Mouse (Mus musculus): ENCODE data around the gene Bcam.
"Not testable (repeated sequence)": the region's sequence is repeated elsewhere in the genome, so short reads cannot be mapped to it uniquely, and the experiment has no call there.

Bcam gene
- long read RNA-seq, experiment 1, transcript Bcam-201 (15 exons, 2,429 nt), result major isoform, 20 of 29 reads
- long read RNA-seq, experiment 1, partial matches to known transcripts, result 3 of 29 reads
- long read RNA-seq, experiment 1, other reads (novel, unspliced or antisense), result 5 of 29 reads
- long read RNA-seq, experiment 2, transcript Bcam-201 (15 exons, 2,429 nt), result major isoform, 26 of 38 reads
- long read RNA-seq, experiment 2, partial matches to known transcripts, result 5 of 38 reads
- long read RNA-seq, experiment 2, other reads (novel, unspliced or antisense), result 5 of 38 reads

- intact Hi-C loops (cut with DNase I), result no loop called here
Observed at GRCm38 (mm10) chr7:19770984-19771391, at the start of gene Bcam. Gene Bcam (minus strand): TSS chr7:19771016.

DNA sequence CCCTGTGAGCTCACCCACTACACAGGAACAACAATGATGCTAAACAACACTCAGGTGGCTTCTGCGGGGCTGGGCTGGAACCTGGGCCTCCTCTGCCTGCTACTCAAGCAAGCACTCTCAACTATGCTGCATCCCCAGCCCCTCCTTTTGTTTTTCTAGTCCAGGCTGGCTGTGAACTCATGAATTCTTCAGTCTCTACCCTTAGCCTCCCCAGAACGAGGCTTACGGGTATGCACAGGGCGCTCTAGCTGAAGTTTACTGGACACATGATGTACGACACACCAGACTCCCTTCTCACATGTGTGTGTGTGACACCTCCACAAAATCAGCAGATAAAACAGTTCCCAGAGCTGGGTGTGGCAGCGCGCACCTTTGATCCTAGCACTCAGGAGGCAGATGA is 48.1 kb upstream of the Bcam start:
- intact Hi-C loops (cut with DNase I), result no loop called here

- intact Hi-C loops (cut with DNase I), result no loop called here
Observed at GRCm38 (mm10) chr7:19818440-19818839, 47.6 kb upstream of the Bcam start.

GRCm38 (mm10) chr7:19817382-19818105 is 46.7 kb upstream of the Bcam start:
- intact Hi-C loops (cut with DNase I), result no loop called here

DNA sequence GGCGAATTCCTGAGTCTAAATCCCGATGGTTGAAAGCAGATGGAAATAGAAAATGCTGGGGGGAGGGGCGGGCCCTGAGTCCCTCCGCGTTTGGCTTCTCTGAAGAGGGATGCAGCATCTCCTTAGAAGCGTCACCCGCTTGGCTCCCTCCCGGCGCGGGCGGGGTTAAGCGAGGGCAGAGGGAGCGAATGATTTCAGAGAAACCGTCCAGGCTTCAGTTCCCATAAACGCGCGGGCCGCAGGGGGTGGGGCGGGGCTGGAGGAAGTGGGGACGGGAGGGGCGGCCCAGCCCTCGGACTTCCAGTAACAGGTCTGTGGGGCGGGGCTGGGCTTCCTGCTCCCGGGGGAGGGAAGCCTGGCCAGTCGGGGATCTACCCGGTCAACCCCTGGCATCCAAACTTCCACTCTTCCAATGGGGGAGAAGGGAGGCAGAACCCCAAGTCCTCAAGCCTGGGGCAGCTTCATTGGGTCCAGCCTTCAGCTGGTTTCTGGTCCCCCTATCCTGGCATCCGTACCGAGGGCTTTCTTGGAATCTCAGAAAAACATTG is 45.5 kb upstream of the Bcam start:
- intact Hi-C loops (cut with DNase I), result no loop called here

GRCm38 (mm10) chr7:19815296-19816223 is 44.7 kb upstream of the Bcam start:
- intact Hi-C loops (cut with DNase I), result no loop called here

- intact Hi-C loops (cut with DNase I), result no loop called here
Observed at GRCm38 (mm10) chr7:19813579-19814122, 42.8 kb upstream of the Bcam start.

- intact Hi-C loops (cut with DNase I), result no loop called here
Observed at GRCm38 (mm10) chr7:19813161-19813560, 42.3 kb upstream of the Bcam start.

DNA sequence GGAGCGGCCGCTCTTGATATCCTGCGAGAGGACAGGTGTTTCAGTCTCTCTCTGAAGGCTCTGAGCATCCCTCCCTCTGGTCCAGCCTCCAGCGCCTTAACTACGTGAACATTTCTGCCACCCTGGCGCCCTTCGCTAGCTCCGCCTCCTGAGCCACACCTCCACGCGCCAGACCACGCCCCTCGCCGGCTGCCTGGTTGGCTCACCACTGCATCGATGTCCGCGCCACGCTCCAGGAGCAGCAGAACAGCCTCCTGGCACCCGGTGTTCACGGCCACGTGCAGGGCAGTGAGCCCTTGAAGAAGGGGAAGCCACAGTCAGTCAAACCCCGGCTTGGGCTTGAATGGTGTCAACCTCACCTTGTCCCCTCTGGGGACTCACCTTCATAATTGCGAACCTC is 40.3 kb upstream of the Bcam start:
- intact Hi-C loops (cut with DNase I), result no loop called here

DNA sequence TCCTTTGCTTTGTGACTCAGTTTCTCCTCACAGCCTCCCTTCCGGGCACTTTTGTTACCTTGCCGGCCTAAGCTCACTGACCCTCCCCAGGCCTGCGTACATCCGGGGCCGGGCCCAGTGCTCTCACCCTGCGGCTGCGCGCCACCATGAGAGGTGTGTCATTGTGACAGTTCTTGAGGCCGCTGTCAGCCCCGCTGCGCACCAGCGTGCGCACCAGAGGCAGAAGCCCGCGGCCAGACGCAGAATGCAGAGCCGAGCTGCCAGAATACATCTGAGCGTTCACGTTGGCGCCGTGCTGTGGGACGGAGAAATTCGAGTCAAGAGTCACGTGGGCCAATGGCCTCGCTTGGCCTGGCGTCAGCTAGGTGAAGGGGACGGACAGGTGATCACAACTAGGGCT is 38.6 kb upstream of the Bcam start:
- intact Hi-C loops (cut with DNase I), result no loop called here

- intact Hi-C loops (cut with DNase I), result no loop called here
Observed at GRCm38 (mm10) chr7:19806356-19806969, 35.6 kb upstream of the Bcam start.

GRCm38 (mm10) chr7:19802995-19803394 is 32.2 kb upstream of the Bcam start:
- intact Hi-C loops (cut with DNase I), result no loop called here

- intact Hi-C loops (cut with DNase I), result loop anchor here (2.0 kb wide), 1 partner anchor 72 kb away; no protein-coding TSS in a partner anchor
Observed at GRCm38 (mm10) chr7:19800764-19801163, 29.9 kb upstream of the Bcam start.

DNA sequence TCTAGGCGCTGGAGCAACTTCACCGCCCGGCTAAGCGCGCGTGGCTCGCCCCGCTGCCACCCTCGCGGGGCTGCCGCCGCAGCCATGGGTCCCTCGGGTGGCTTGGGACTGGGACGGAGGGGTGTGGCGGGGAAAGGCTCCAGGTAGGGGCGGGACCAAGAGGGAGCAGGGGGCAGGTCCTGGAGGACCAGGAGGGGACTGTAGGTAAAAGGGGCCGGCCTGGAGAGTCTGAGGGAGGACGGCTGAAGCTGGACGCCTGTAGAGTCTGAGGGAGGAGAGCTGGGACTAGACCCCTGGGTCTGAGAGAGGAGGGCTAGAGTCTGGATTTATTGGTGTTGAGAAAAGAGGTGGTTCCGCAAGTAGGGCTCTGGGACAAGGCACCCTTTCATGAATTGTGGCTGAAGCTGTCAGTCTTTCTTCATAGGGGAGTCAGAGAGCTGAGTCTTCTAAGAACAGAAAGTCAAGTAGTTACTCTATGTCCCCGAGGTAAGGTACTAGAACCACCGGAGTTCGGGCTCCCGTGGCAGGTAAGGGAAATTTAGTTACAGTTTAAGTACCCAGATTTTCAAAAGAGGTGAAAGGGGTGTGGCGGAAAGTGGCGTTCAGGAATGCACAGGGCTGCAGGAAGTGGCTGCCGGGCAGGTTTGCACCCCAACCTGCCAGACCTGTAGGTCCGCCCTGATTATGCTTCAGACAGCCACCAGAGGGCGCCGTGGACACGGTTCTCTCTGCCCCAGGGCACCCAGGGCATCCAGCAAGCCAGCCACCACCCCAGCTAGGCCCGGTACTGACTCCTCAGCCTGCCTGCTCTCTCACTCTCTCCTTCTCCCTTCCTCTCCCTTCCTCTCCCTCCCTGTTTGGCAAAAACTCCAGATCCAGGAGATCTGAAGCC is 26.1 kb upstream of the Bcam start, which contains the start of gene Cblc:
Gene Cblc (minus strand): TSS at position 113 of the 892 bp plus-strand sequence.
- intact Hi-C loops (cut with DNase I), result no loop called here

DNA sequence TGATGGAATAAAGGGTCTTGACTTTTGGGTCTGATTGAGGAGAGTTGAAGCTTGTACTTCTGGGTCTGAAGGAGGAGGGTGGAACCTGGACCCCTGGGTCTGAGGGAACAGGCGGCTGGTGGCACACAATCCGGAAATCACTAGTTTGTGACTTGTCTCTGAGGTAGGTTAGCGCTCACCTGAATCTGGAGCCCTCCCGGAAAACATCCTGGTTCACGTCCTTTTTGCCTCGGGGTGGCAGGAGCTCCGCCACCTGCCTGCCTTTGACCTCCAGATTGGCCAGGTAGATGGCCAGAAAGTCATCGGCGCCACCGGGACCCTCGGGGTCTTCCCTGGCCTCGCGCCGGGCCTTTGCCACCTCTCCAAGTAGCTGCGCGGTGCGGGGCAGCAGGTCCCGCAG is 25.4 kb upstream of the Bcam start:
- intact Hi-C loops (cut with DNase I), result no loop called here

- intact Hi-C loops (cut with DNase I), result no loop called here
Observed at GRCm38 (mm10) chr7:19795236-19795635, 24.4 kb upstream of the Bcam start.

DNA sequence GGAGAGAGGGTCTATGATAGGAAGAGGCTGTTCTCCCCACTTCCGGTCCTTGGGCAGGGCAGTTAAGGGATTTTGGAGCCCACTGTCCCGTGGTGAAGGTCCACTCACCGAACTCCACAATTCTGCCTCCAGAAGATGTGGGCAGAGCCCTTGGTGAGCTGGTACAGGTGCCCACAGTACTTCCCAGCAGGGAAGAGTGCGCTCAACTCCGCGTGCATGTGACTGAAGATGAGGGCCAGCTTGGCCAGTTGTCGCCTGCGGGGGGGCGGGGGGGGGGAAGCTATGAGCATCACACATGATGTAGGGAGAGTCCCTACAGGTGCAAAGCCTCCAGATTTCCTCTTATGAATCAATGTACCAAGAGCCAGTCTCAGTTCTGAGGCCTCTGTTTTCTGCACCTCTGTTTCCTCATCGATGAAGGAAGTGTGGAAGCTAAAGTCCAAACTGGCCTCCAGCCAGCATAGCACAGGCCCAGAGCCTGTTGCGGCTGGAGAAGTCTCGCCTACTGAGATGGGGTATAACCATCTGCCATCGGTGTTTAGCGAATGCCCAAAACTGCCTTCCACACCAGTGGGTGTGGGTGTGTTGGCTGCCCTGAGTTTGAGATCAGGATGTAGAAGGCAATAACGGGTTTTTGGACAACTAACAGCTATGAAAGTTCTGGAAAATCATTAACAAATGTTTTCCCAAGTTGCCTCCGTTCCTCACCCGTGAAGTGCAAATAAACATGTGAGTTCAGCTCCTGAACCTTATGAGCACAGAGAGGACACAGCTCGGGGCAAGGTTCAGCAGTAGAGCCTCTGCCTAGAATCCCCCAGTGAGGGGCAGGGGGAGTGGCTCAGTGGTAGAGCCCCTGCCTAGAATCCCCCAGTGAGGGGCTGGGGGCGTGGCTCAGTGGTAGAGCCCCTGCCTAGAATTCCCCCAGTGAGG is 22.1 kb upstream of the Bcam start:
- intact Hi-C loops (cut with DNase I), result no loop called here

- intact Hi-C loops (cut with DNase I), result not testable (repeated sequence)
Observed at GRCm38 (mm10) chr7:19791504-19791903, 20.7 kb upstream of the Bcam start.
